Mouse (Mus musculus) testis, adult 2 months (tissue): ENCODE results near the gene Eif2b3.

Source experiments
- CTCF ChIP-seq: fragments of 200-500 bp; IDR thresholded peaks from 2 replicates; pipeline ENCODE4 v1.5.1; 2012; ENCODE audit warnings: low read depth, mild to moderate bottlenecking, inconsistent platforms, low read length, moderate library complexity; ENCODE audit not compliant: control insufficient read depth, insufficient read depth, insufficient replicate concordance
- POLR2A ChIP-seq: fragments of 200-500 bp; IDR thresholded peaks from 2 replicates; pipeline ENCODE4 v1.6.1; 2012; ENCODE audit warnings: low read depth, mild to moderate bottlenecking, inconsistent platforms, low read length, moderate library complexity; ENCODE audit not compliant: control insufficient read depth

DNA sequence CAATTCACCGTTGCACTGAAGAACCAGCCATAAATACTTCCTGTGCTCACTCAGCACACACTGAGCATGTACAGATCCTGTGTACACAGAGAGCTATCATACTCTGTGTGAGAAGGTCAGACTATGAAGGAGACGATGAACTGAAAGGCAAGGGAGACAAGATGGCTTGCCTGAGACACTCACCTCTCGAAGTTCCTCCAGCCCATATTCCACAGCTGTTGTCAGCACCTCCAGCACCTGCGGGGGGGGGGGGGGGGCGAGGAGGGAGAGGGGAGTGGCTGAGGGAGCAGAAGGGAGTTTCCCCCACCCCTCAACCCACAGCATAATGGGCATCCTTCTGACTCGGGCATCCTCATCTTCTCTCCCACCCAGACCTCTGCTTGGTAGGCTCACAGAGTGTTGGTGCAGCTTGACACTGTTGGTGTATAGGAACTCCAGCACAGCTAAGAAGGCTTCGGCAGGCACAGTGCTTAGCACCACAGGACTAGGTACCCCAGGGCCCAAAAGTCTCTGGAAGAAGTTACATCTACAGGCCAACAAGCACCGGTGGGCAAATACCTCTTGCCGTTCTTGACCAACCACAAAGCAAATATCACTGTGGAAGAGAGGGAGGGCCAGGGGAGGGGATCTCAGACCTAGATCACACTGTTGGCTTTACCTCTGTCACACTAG, 104.5 kb downstream of the Eif2b3 start:
- TF ChIP-seq CTCF (no peak), POLR2A (no peak)
